Mouse (Mus musculus) heart, embryonic 13.5 days (tissue): ENCODE data around the gene Wnt6. TPM values are rescaled to one million over a fixed set of nuclear protein-coding genes. Genes with fewer than 3 reads are reported as not detected.

Experiments used
- ATAC-seq: fragments of 200-750 bp; cut with Nextera tagmentation; 2 replicates; pipeline ENCODE4 v1.8.0; 2017; ENCODE audit warnings: moderate TSS enrichment; ENCODE audit not compliant: insufficient number of reproducible peaks, low FRiP score, low TSS enrichment; ENCODE audit errors: extremely low read depth
- H3K27ac ChIP-seq: fragments of 300-500 bp; sonication (generic); replicated peaks from 2 replicates; pipeline ENCODE4 v1.5.1; 2015; ENCODE audit warnings: moderate library complexity, mild to moderate bottlenecking, inconsistent platforms
- H3K27me3 ChIP-seq: fragments of 300-500 bp; sonication (generic); replicated peaks from 2 replicates; pipeline ENCODE4 v1.6.1; 2015; ENCODE audit warnings: mild to moderate bottlenecking, inconsistent platforms
- H3K36me3 ChIP-seq: fragments of 300-500 bp; sonication (generic); 2 replicates; pipeline ENCODE4 v1.6.1; 2015; ENCODE audit warnings: mild to moderate bottlenecking, inconsistent platforms
- H3K4me1 ChIP-seq: fragments of 300-500 bp; sonication (generic); 2 replicates; pipeline ENCODE4 v1.6.1; 2015; ENCODE audit warnings: inconsistent platforms
- H3K4me2 ChIP-seq: fragments of 300-500 bp; sonication (generic); 2 replicates; pipeline ENCODE4 v1.6.1; 2015; ENCODE audit warnings: inconsistent platforms, mild to moderate bottlenecking, moderate library complexity
- H3K4me3 ChIP-seq: fragments of 300-500 bp; sonication (generic); 2 replicates; pipeline ENCODE4 v1.5.1; 2015; ENCODE audit warnings: moderate library complexity, mild to moderate bottlenecking, inconsistent platforms
- H3K9ac ChIP-seq: fragments of 300-500 bp; sonication (generic); 2 replicates; pipeline ENCODE4 v1.6.1; 2015; ENCODE audit warnings: inconsistent platforms, mild to moderate bottlenecking, moderate library complexity
- H3K9me3 ChIP-seq: fragments of 300-500 bp; sonication (generic); 2 replicates; pipeline ENCODE4 v1.6.1; 2016; ENCODE audit warnings: inconsistent platforms
- WGBS: fragments of 180-500 bp; shearing (Covaris S2); methylation state at CpG from one replicate; pipeline ENCODE4 v1.1.7; 2015; ENCODE audit warnings: mixed read lengths; 5-methylcytosine and 5-hydroxymethylcytosine counted together
- polyA plus RNA-seq: library from polyadenylated mRNA; unstranded; fragments of >200 nt; fragmentation: Nextera tagmentation; extraction: Ambion mirVana; gene quantifications from 2 replicates; pipeline ENCODE4 v1.2.1, GENCODE M21; 2015

Gene Wnt6
- polyA plus RNA-seq, 1 experiment from 2014 or later: 0.31 TPM

DNA sequence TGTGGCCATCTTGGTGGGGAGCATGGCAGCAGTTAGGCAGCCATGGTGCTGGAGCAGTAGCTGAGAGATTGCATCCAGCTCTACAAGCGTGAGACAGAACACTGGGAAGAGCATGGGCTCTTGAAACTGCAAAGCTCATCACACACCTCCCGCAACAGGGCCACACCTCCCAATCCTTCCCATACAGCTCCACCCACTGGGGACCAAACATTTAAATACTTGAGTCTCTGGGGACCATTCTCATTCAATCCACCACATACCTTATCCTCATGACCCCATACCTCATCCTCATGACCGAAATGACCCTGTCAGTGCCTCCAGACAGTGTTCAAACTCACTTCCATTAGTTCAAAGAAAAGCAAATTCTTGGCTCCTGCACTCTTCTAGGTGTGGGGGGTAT lies 61.6 kb downstream of the Wnt6 start:
- no peaks in the 10 kb centered on the region for H3K4me1 ChIP-seq
- ATAC-seq: no peak
- whole genome bisulfite sequencing: 71% methylated on average over 3 of the region's 3 CpGs

More for the DNA sequence above, 61.6 kb downstream of the Wnt6 start:
- peaks cover 32% of the 10 kb centered on the region for H3K27me3 ChIP-seq
- H3K9me3 ChIP-seq: no peaks in the 10 kb centered on the region
- no peak overlapping the region for H3K4me3 ChIP-seq
- H3K36me3 ChIP-seq: no peaks in the 10 kb centered on the region
- no peak overlapping the region for H3K9ac ChIP-seq
- H3K27ac ChIP-seq: no peak overlapping the region
- H3K4me2 ChIP-seq: no peak overlapping the region

Other genes starting within 250 kb of the Wnt6 start
- 0.52 and 0.64 TPM in 2 replicates for gene Plcd4, start 229.0 kb upstream of the Wnt6 start, polyA plus RNA-seq
- gene Usp37, start 227.6 kb upstream of the Wnt6 start, polyA plus RNA-seq: 19.1 and 19.2 TPM in 2 replicates
- gene Zfp142, start 183.6 kb upstream of the Wnt6 start, polyA plus RNA-seq: 4.9 and 5.1 TPM in 2 replicates
- gene Bcs1l, start 183.6 kb upstream of the Wnt6 start, polyA plus RNA-seq: 20.5 and 21.7 TPM in 2 replicates
- 23.7 and 24.5 TPM in 2 replicates for gene Rnf25, start 170.5 kb upstream of the Wnt6 start, polyA plus RNA-seq
- gene Stk36, start 170.4 kb upstream of the Wnt6 start, polyA plus RNA-seq: 2.8 and 3.5 TPM in 2 replicates
- 8.0 and 9.1 TPM in 2 replicates for gene Ttll4, start 110.1 kb upstream of the Wnt6 start, polyA plus RNA-seq
- 11.1 and 11.3 TPM in 2 replicates for gene Cyp27a1, start 58.3 kb upstream of the Wnt6 start, polyA plus RNA-seq
- 4.2 and 7.2 TPM in 2 replicates for gene Prkag3, start 22.7 kb upstream of the Wnt6 start, polyA plus RNA-seq
- not detected in 2 replicates for gene Wnt10a, start 19.6 kb downstream of the Wnt6 start, polyA plus RNA-seq
- gene Cdk5r2, start 83.0 kb downstream of the Wnt6 start, polyA plus RNA-seq: not detected in 2 replicates
- 0.90 and 1.4 TPM in 2 replicates for gene Fev, start 113.5 kb downstream of the Wnt6 start, polyA plus RNA-seq
- not detected in 2 replicates for gene Cryba2, start 121.3 kb downstream of the Wnt6 start, polyA plus RNA-seq
- not detected in 2 replicates for gene Cfap65, start 163.7 kb downstream of the Wnt6 start, polyA plus RNA-seq
- 0.05 and 0.31 TPM in 2 replicates for gene Ihh, start 179.8 kb downstream of the Wnt6 start, polyA plus RNA-seq